Mouse (Mus musculus) CH12.LX (cell line): ENCODE results near the gene Il17ra. TPM values are rescaled to one million over a fixed set of nuclear protein-coding genes. Genes with fewer than 3 reads are reported as not detected.
A peak's percentile ranks its signal among the peaks of the same experiment; 100 is the strongest.

Source experiments
- DNase-seq: peaks from one replicate; pipeline ENCODE4 v3.0.0-alpha.2; 2013; ENCODE audit errors: extremely low read depth
- H3K27ac ChIP-seq: 2 replicates; pipeline ENCODE4 v1.5.1; 2012; ENCODE audit warnings: low read depth, mild to moderate bottlenecking, control low read depth, moderate library complexity; ENCODE audit not compliant: insufficient read depth
- H3K27me3 ChIP-seq: replicated peaks from 2 replicates; pipeline ENCODE3; 2012; ENCODE audit warnings: inconsistent platforms
- H3K36me3 ChIP-seq, 2 experiments: replicated peaks in 1 of 2; 2 replicates each; pipeline versions ENCODE3 to v1.6.1; 2012; ENCODE audit warnings: inconsistent platforms in 1 of 2, low read length in 1 of 2, mild to moderate bottlenecking in 1 of 2, mixed read lengths in 1 of 2, moderate library complexity in 1 of 2; ENCODE audit not compliant: control insufficient read depth in 1 of 2, insufficient read depth in 1 of 2
- H3K4me1 ChIP-seq, 2 experiments: 2 replicates each; pipeline ENCODE4 v1.6.1; 2012; ENCODE audit warnings: inconsistent platforms in 1 of 2, moderate library complexity in 1 of 2; ENCODE audit not compliant: insufficient read depth in 2 of 2, control insufficient read depth in 1 of 2
- H3K4me2 ChIP-seq: 2 replicates; pipeline ENCODE4 v1.6.1; 2012; ENCODE audit warnings: low read depth, mild to moderate bottlenecking, control low read depth; ENCODE audit not compliant: poor library complexity, insufficient read depth, severe bottlenecking
- H3K4me3 ChIP-seq, 3 experiments: fragments of 150-350 bp in 1 of 3; sonication (generic) in 1 of 3; replicated peaks in 1 of 3; 2 replicates each; pipeline versions ENCODE3 to v1.5.1; 2011 to 2012; ENCODE audit warnings: low read depth in 2 of 3, low read length in 2 of 3, mild to moderate bottlenecking in 2 of 3, moderate library complexity in 2 of 3, control low read depth in 1 of 3, improper control_type of control experiment in 1 of 3, inconsistent platforms in 1 of 3, mixed read lengths in 1 of 3; ENCODE audit not compliant: poor library complexity in 1 of 3
- H3K79me2 ChIP-seq: replicated peaks from 2 replicates; pipeline ENCODE4 v1.6.1; 2012; ENCODE audit warnings: mild to moderate bottlenecking, moderate library complexity; ENCODE audit not compliant: control insufficient read depth, poor library complexity, insufficient read depth, severe bottlenecking; ENCODE audit errors: extremely low read depth
- H3K9ac ChIP-seq: 2 replicates; pipeline ENCODE4 v1.6.1; 2012; ENCODE audit warnings: low read depth, mild to moderate bottlenecking, control low read depth, moderate library complexity; ENCODE audit not compliant: insufficient read depth
- H3K9me3 ChIP-seq: replicated peaks from 2 replicates; pipeline ENCODE3; 2012; ENCODE audit warnings: low read length, inconsistent platforms, mixed read lengths
- BHLHE40 ChIP-seq: IDR thresholded peaks from 2 replicates; pipeline ENCODE4 v1.6.1; 2011; ENCODE audit warnings: mild to moderate bottlenecking, low read depth, low read length, improper control_type of control experiment
- CHD1 ChIP-seq: IDR thresholded peaks from 2 replicates; pipeline ENCODE4 v1.6.1; 2012; ENCODE audit warnings: low read depth, low read length, improper control_type of control experiment, inconsistent platforms
- CHD2 ChIP-seq: IDR thresholded peaks from 2 replicates; pipeline ENCODE4 v1.6.1; 2011; ENCODE audit warnings: low read length, improper control_type of control experiment
- CTCF ChIP-seq, 2 experiments: IDR thresholded peaks in 1 of 2; conservative IDR thresholded peaks in 1 of 2; 2 replicates each; pipeline ENCODE4 v1.5.1; 2011 to 2012; ENCODE audit warnings: low read depth in 2 of 2, low read length in 2 of 2, improper control_type of control experiment in 1 of 2, inconsistent platforms in 1 of 2, mild to moderate bottlenecking in 1 of 2, moderate library complexity in 1 of 2
- E2F4 ChIP-seq: IDR thresholded peaks from 2 replicates; pipeline ENCODE4 v1.6.1; 2011; ENCODE audit warnings: low read depth, low read length, improper control_type of control experiment; ENCODE audit not compliant: insufficient replicate concordance
- ELF1 ChIP-seq: IDR thresholded peaks from 2 replicates; pipeline ENCODE4 v1.6.1; 2014; ENCODE audit warnings: low read depth, mild to moderate bottlenecking, inconsistent platforms, low read length, improper control_type of control experiment
- EP300 ChIP-seq: IDR thresholded peaks from 2 replicates; pipeline ENCODE4 v1.6.1; 2011; ENCODE audit warnings: low read length, improper control_type of control experiment
- GABPA ChIP-seq: IDR thresholded peaks from 2 replicates; pipeline ENCODE4 v1.6.1; 2012; ENCODE audit warnings: low read depth, low read length, improper control_type of control experiment, inconsistent platforms; ENCODE audit not compliant: insufficient replicate concordance
- HCFC1 ChIP-seq: IDR thresholded peaks from 2 replicates; pipeline ENCODE4 v1.6.1; 2012; ENCODE audit warnings: low read depth, mild to moderate bottlenecking, inconsistent platforms, low read length, improper control_type of control experiment
- IRF4 ChIP-seq: IDR thresholded peaks from 2 replicates; pipeline ENCODE4 v1.6.1; 2014; ENCODE audit warnings: low read depth, mild to moderate bottlenecking, inconsistent platforms, low read length, improper control_type of control experiment
- JUN ChIP-seq: IDR thresholded peaks from 2 replicates; pipeline ENCODE4 v1.6.1; 2011; ENCODE audit warnings: low read depth, mild to moderate bottlenecking, low read length, improper control_type of control experiment, moderate library complexity; ENCODE audit not compliant: insufficient read depth
- KAT2A ChIP-seq: IDR thresholded peaks from 2 replicates; pipeline ENCODE4 v1.6.1; 2012; ENCODE audit warnings: low read length, improper control_type of control experiment, inconsistent platforms; ENCODE audit not compliant: insufficient replicate concordance
- MAFK ChIP-seq: IDR thresholded peaks from 2 replicates; pipeline ENCODE4 v1.6.1; 2011; ENCODE audit warnings: low read length, improper control_type of control experiment; ENCODE audit not compliant: insufficient replicate concordance
- MAZ ChIP-seq: IDR thresholded peaks from 2 replicates; pipeline ENCODE4 v1.6.1; 2012; ENCODE audit warnings: low read depth, mild to moderate bottlenecking, inconsistent platforms, low read length, improper control_type of control experiment, moderate library complexity
- MEF2A ChIP-seq: IDR thresholded peaks from 2 replicates; pipeline ENCODE4 v1.6.1; 2014; ENCODE audit warnings: low read depth, mild to moderate bottlenecking, inconsistent platforms, low read length, improper control_type of control experiment, borderline replicate concordance
- MXI1 ChIP-seq: IDR thresholded peaks from 2 replicates; pipeline ENCODE4 v1.6.1; 2011; ENCODE audit warnings: mild to moderate bottlenecking, low read depth, low read length, improper control_type of control experiment
- MYC ChIP-seq: IDR thresholded peaks from 2 replicates; pipeline ENCODE4 v1.6.1; 2011; ENCODE audit warnings: low read depth, mild to moderate bottlenecking, improper control_type of control experiment, low read length
- NELFE ChIP-seq: IDR thresholded peaks from 2 replicates; pipeline ENCODE4 v1.6.1; 2011; ENCODE audit warnings: low read depth, low read length, improper control_type of control experiment
- NRF1 ChIP-seq: IDR thresholded peaks from 2 replicates; pipeline ENCODE4 v1.6.1; 2014; ENCODE audit warnings: low read depth, mild to moderate bottlenecking, inconsistent platforms, low read length, improper control_type of control experiment, moderate library complexity
- PAX5 ChIP-seq: IDR thresholded peaks from 2 replicates; pipeline ENCODE4 v1.6.1; 2012; ENCODE audit warnings: low read length, inconsistent platforms, mixed read lengths
- POLR2A ChIP-seq: IDR thresholded peaks from 2 replicates; pipeline ENCODE4 v1.6.1; 2011; ENCODE audit warnings: low read depth, mild to moderate bottlenecking, improper control_type of control experiment, low read length
- RAD21 ChIP-seq: IDR thresholded peaks from 2 replicates; pipeline ENCODE4 v1.6.1; 2011; ENCODE audit warnings: low read depth, mild to moderate bottlenecking, low read length, improper control_type of control experiment, moderate library complexity
- RCOR1 ChIP-seq: conservative IDR thresholded peaks from 2 replicates; pipeline ENCODE4 v1.6.1; 2012; ENCODE audit warnings: low read depth, mild to moderate bottlenecking, inconsistent platforms, low read length, improper control_type of control experiment
- SMC3 ChIP-seq: IDR thresholded peaks from 2 replicates; pipeline ENCODE4 v1.6.1; 2011; ENCODE audit warnings: low read depth, low read length, improper control_type of control experiment
- TCF12 ChIP-seq: IDR thresholded peaks from 2 replicates; pipeline ENCODE4 v1.6.1; 2014; ENCODE audit warnings: low read depth, mild to moderate bottlenecking, inconsistent platforms, low read length, improper control_type of control experiment
- UBTF ChIP-seq: IDR thresholded peaks from 2 replicates; pipeline ENCODE4 v1.6.1; 2012; ENCODE audit warnings: low read depth, mild to moderate bottlenecking, inconsistent platforms, low read length, improper control_type of control experiment, moderate library complexity
- USF1 ChIP-seq: IDR thresholded peaks from 2 replicates; pipeline ENCODE4 v1.6.1; 2014; ENCODE audit warnings: low read depth, mild to moderate bottlenecking, inconsistent platforms, low read length, improper control_type of control experiment
- USF2 ChIP-seq: conservative IDR thresholded peaks from 2 replicates; pipeline ENCODE4 v1.6.1; 2011; ENCODE audit warnings: low read depth, low read length, improper control_type of control experiment
- ZC3H11A ChIP-seq: IDR thresholded peaks from 2 replicates; pipeline ENCODE4 v1.6.1; 2012; ENCODE audit warnings: low read depth, mild to moderate bottlenecking, inconsistent platforms, low read length, improper control_type of control experiment
- ZKSCAN1 ChIP-seq: IDR thresholded peaks from 2 replicates; pipeline ENCODE4 v1.6.1; 2012; ENCODE audit warnings: low read depth, inconsistent platforms, low read length, improper control_type of control experiment, borderline replicate concordance
- ZMIZ1 ChIP-seq: IDR thresholded peaks from 2 replicates; pipeline ENCODE4 v1.6.1; 2012; ENCODE audit warnings: low read depth, mild to moderate bottlenecking, inconsistent platforms, low read length, improper control_type of control experiment
- ZNF384 ChIP-seq: IDR thresholded peaks from 2 replicates; pipeline ENCODE4 v1.6.1; 2012; ENCODE audit warnings: low read depth, low read length, improper control_type of control experiment, inconsistent platforms
- dilution Hi-C: fragments of 300-500 bp; cut with MboI; formaldehyde crosslinking; loops from 2 replicates; pipeline ENCODE4 v1.14.3; 2020; ENCODE audit warnings: low sequenced_read_pairs; ENCODE audit not compliant: extremely low pct_unique_long_range_greater_than_20kb, extremely low pct_ligation_motif_present
- in situ Hi-C: fragments of 300-500 bp; cut with MboI; formaldehyde crosslinking; loops from 3 replicates; pipeline ENCODE4 v1.14.3; 2019; ENCODE audit warnings: low sequenced_read_pairs, low pct_ligation_motif_present, low pct_unique_long_range_greater_than_20kb, mixed read lengths
- polyA plus RNA-seq: library from polyadenylated mRNA; unstranded; fragments of >175 nt; gene quantifications from 2 replicates; pipeline ENCODE4 v1.2.1, GENCODE M21; 2012; ENCODE audit warnings: low read depth; ENCODE audit not compliant: insufficient read length
- total RNA-seq, 2 experiments: library from RNA; depleted of rRNA; stranded (reverse); fragments of 300-350 nt in 1 of 2; fragments of >200 nt in 1 of 2; gene quantifications; 2 replicates each; pipeline ENCODE4 v1.2.3; 2012 to 2014

Gene Il17ra
- total and polyA plus RNA-seq, 3 experiments, result 13.6 to 23.9 (median 14.0) TPM

- in situ Hi-C loops, result no loop called here
These were observed 6.2 kb downstream of the Il17ra start for GRCm38 (mm10) chr6:120469268-120469667.

GRCm38 (mm10) chr6:120469770-120470169 lies 6.7 kb downstream of the Il17ra start:
- Histone ChIP-seq H3K4me3 (peak overlapping the region in 2 of 3 experiments; percentile 19 to 44), H3K79me2 (peaks cover 50% of the 10 kb centered on the region), H3K9ac (peak overlapping the region; percentile 48), H3K4me1 (peaks cover 39 to 82% of the 10 kb centered on the region in 2 experiments), H3K27ac (peak overlapping the region; percentile 100), H3K36me3 (peaks cover 15 to 23% of the 10 kb centered on the region in 2 experiments), H3K27me3 (no peaks in the 10 kb centered on the region), H3K9me3 (no peaks in the 10 kb centered on the region), H3K4me2 (peak overlapping the region; percentile 76)
- peak; percentile 94 for DNase-seq
- in situ Hi-C loops (no loop called here), dilution Hi-C loops (no loop called here)
- TF ChIP-seq USF1 (no peak), ZMIZ1 (no peak), CHD1 (peak; percentile 47; the same call in 1 of the 2 replicates), NELFE (no peak; the same call in 1 of the 2 replicates), ELF1 (peak; percentile 65; the same call in 1 of the 2 replicates), JUN (no peak), HCFC1 (peak; percentile 35; the same call in 1 of the 2 replicates), EP300 (peak; percentile 66), ZNF384 (no peak), USF2 (no peak), UBTF (no peak), E2F4 (no peak), IRF4 (peak; percentile 76), GABPA (no peak), MXI1 (peak; percentile 14; the same call in 1 of the 2 replicates), NRF1 (no peak), MEF2A (peak; percentile 92), RCOR1 (no peak), CTCF (conservative IDR thresholded peaks at IDR 0.05 in 1 of 2, IDR thresholded peaks at IDR 0.05 in 1 of 2; ENCODE audit: low read depth in 2 of 2, low read length in 2 of 2) (no peak), TCF12 (peak; percentile 57; the same call in 1 of the 2 replicates), MAZ (peak; percentile 78), ZKSCAN1 (no peak), CHD2 (0 out of 2 replicates have a peak, but pooled peaks have one; percentile 41), MAFK (no peak), POLR2A (peak; percentile 18; the same call in 1 of the 2 replicates), ZC3H11A (no peak), KAT2A (no peak), PAX5 (no peak)

More at GRCm38 (mm10) chr6:120469268-120469667, 6.2 kb downstream of the Il17ra start:
- H3K27me3 ChIP-seq, result no peaks in the 10 kb centered on the region
- peaks cover 12 to 18% of the 10 kb centered on the region in 2 experiments for H3K36me3 ChIP-seq
- H3K4me1 ChIP-seq, result peaks cover 41 to 87% of the 10 kb centered on the region in 2 experiments
- peak overlapping the region; percentile 48; the same call in 1 of the 2 replicates for H3K9ac ChIP-seq
- H3K9me3 ChIP-seq, result no peaks in the 10 kb centered on the region
- H3K4me2 ChIP-seq, result peak overlapping the region; percentile 76; the same call in 1 of the 2 replicates
- H3K4me3 ChIP-seq, result no peak overlapping the region
- TF ChIP-seq CTCF (conservative IDR thresholded peaks at IDR 0.05 in 1 of 2, IDR thresholded peaks at IDR 0.05 in 1 of 2; ENCODE audit: low read depth in 2 of 2, low read length in 2 of 2) (peak in 1 of 2 experiments; percentile 55; a peak in 2 of 4 replicates), RAD21 (peak; percentile 42), GABPA (no peak), BHLHE40 (no peak), E2F4 (no peak), ZC3H11A (no peak), MYC (peak; percentile 67), MAFK (no peak), MAZ (no peak), USF2 (no peak), SMC3 (peak; percentile 37), USF1 (no peak)
- dilution Hi-C loops, result no loop called here
- H3K79me2 ChIP-seq, result peaks cover 55% of the 10 kb centered on the region
- peak; percentile 71 for DNase-seq
- H3K27ac ChIP-seq, result peak overlapping the region; percentile 100
